Mouse (Mus musculus) skeletal muscle tissue, adult 2 months (tissue): Measurements from ENCODE around the gene Grem2.

Source experiments
- DNase-seq: peaks from one replicate; pipeline ENCODE4 v3.0.0-alpha.2; 2012; ENCODE audit warnings: low read depth, low spot score

Grem2 gene

GRCm38 (mm10) chr1:174921298-174921955 is at the start of gene Grem2:
Gene Grem2, minus strand, starts transcription at chr1:174921819.
- peak; percentile 33 for DNase-seq

GRCm38 (mm10) chr1:174959837-174960236 is 38.2 kb upstream of the Grem2 start:
- DNase-seq = no peak

GRCm38 (mm10) chr1:174931003-174931619 is 9.5 kb upstream of the Grem2 start:
- DNase-seq = no peak

- DNase-seq = no peak
These were observed 8.0 kb upstream of the Grem2 start for GRCm38 (mm10) chr1:174929459-174930181.

- no peak for DNase-seq
These were observed 2.7 kb downstream of the Grem2 start for GRCm38 (mm10) chr1:174918949-174919348.

GRCm38 (mm10) chr1:174918236-174918870 is 3.3 kb downstream of the Grem2 start:
- no peak for DNase-seq

- no peak for DNase-seq
These were observed 11.8 kb downstream of the Grem2 start for GRCm38 (mm10) chr1:174909834-174910233.

GRCm38 (mm10) chr1:174908232-174908631 is 13.4 kb downstream of the Grem2 start:
- no peak for DNase-seq

- DNase-seq = no peak
These were observed 14.0 kb downstream of the Grem2 start for GRCm38 (mm10) chr1:174907637-174908036.

GRCm38 (mm10) chr1:174902755-174903154 is 18.9 kb downstream of the Grem2 start:
- DNase-seq = peak; percentile 13

- DNase-seq = peak; percentile 77
These were observed 29.1 kb downstream of the Grem2 start for GRCm38 (mm10) chr1:174892471-174892870.

- DNase-seq = peak; percentile 73
These were observed 32.8 kb downstream of the Grem2 start for GRCm38 (mm10) chr1:174888684-174889405.

GRCm38 (mm10) chr1:174888073-174888472 is 33.5 kb downstream of the Grem2 start:
- no peak for DNase-seq

- DNase-seq = no peak
These were observed 39.1 kb downstream of the Grem2 start for GRCm38 (mm10) chr1:174882496-174882895.

GRCm38 (mm10) chr1:174875173-174875572 is 46.4 kb downstream of the Grem2 start:
- DNase-seq = no peak

GRCm38 (mm10) chr1:174860407-174861118 is 61.1 kb downstream of the Grem2 start:
- DNase-seq = peak; percentile 76

GRCm38 (mm10) chr1:174856188-174856587 is 65.4 kb downstream of the Grem2 start:
- DNase-seq = no peak

- DNase-seq = no peak
These were observed 76.8 kb downstream of the Grem2 start for GRCm38 (mm10) chr1:174844786-174845185.

- DNase-seq = no peak
These were observed 84.8 kb downstream of the Grem2 start for GRCm38 (mm10) chr1:174836861-174837260.

GRCm38 (mm10) chr1:174826562-174826961 is 95.1 kb downstream of the Grem2 start:
- DNase-seq = no peak

GRCm38 (mm10) chr1:174811846-174812245 is 109.8 kb downstream of the Grem2 start:
- DNase-seq = no peak
